Mouse (Mus musculus) adrenal gland, postnatal 36 days (tissue): ENCODE data around the gene Mcur1. TPM values are rescaled to one million over a fixed set of nuclear protein-coding genes. Genes with fewer than 3 reads are reported as not detected.

Experiments used
- DNase-seq, 2 experiments: peaks; one replicate each; pipeline ENCODE4 v3.0.0; 2021; ENCODE audit warnings: mixed read lengths in 1 of 2
- long read RNA-seq, 2 experiments: library from polyadenylated mRNA; stranded (forward); transcript quantifications; one replicate each; pipeline ENCODE4 v2.0.0; 2021; ENCODE audit warnings: borderline sequencing depth in 2 of 2
- total RNA-seq, 2 experiments: library from RNA; stranded (reverse); gene quantifications; 2 replicates each; pipeline ENCODE4 v1.2.3; 2021

Gene Mcur1
- 10 to 100 TPM; 37.6 to 40.5 TPM for total RNA-seq
- long read RNA-seq, experiment 1, full-length matches to known transcripts = 77 of 87 reads
- long read RNA-seq, experiment 1, partial matches to known transcripts = 0 of 87 reads
- long read RNA-seq, experiment 1, other reads (novel, unspliced or antisense) = 10 of 87 reads
- long read RNA-seq, experiment 2, full-length matches to known transcripts = 41 of 50 reads
- long read RNA-seq, experiment 2, partial matches to known transcripts = 0 of 50 reads
- long read RNA-seq, experiment 2, other reads (novel, unspliced or antisense) = 9 of 50 reads

DNA sequence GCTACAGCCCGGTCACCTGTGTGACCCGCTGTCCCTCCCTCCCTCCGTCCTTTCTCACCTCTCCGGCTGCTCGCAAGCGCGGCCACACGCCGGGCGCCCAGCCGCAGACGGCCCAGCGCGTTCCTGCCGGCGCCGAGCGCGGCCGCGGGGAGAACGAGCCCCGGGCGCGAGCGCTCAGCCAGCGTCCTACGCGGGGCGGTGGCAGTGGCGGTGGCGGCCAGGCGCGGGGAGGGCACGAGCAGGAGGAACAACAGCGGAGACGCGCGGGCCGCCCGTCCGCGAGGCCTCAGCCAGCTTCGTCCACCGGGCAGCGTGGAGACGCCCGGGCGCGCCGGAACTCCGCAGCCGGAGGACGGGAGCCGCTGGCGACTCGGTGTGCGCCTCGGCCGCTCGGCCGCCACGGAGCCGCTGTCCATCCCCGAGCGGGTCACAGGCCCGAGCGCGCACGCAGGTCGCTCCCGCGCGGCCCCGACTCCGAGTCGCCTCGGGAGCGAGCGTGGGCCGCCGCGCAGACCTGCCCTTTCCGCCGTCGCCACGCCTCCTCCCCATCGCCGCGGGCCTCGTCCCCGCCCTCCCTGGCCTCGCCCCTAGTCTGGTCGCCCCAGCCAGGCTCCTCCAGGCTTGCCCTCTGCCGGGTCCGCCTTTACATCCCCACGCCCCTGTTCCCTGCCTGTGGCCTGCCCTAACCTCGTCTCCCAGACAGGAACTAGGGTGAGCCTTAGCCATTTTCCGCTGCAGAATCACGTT, at the start of gene Mcur1:
Gene Mcur1, minus strand, starts transcription at position 481 of the 747 bp plus-strand sequence.
- DNase-seq = peak; percentile 98 to 99

DNA sequence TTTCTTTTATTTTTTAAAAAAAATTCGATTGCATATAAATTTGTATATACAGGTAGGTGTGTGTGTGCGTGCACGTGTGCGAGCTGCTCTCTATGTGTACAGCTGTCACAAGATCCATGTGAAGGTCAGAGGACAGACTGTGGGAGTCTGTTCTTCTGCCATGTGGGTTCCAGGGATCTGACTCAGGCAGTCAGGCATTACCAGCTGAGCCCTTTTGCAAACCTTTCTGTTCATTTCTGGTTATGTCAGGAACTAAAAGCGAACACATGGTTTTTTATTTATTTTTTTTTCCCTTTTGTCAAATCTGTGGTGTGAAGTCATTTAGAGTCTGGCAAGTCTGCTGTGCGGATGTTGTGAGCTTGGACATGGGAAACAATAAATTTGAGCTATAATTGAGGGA, 48.9 kb upstream of the Mcur1 start:
- DNase-seq = no peak

DNA sequence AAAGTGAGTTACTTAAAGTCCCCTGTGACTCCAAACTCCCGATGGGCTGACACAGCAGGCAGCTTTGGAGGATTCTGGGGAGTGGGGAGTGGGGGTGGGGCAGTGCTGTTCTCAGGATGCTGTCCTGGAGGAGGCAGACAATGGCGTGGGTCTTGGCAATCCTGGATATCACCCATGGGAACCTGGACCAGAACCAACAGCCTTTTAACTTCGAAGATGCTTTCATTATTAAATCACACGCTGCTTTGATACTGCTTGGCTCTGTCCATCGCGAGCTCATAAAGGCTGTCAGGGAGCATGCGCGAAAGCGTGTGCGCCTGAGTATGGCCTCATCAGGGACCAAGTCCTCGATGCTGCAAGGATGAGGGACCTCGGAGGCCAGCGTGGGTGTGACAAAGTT, 43.1 kb upstream of the Mcur1 start:
- no peak for DNase-seq

DNA sequence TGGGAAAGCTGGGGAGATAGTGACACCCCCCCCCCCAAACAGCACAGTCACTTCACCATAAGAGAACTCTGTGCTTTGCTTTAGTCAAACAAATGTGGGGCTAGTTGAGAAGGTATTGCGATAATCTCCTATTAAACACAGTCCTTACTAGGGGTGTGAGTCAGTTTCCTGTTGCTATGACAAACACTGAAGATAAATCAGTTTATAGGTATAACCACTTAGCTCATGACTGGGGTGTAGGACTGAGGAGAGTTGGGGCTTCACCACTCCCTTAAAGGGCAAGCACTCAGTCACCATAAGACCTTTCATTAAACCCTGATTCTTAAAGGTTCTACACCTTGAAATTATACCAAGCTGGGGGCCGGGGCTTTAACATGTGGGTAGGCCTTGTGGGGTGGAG, 42.4 kb upstream of the Mcur1 start:
- no peak for DNase-seq

DNA sequence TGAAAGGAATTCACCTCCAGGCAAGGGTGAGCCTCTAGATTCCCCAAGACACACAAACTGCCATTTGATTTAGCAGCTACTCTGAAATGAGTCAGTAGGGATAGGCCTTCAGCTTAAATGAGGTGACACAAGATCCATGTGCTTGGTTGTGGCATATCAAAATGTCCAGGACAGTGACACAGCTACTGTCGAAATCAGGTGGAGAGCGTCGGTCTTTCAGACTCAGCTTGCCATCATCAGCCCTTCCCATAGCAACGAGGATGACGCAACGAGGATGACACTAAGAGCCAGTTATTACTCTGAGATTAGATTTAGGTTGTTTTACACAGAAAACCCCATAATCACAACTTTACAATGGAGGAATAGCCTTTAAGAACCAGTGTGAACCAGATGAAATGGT, 41.0 kb upstream of the Mcur1 start:
- no peak for DNase-seq

DNA sequence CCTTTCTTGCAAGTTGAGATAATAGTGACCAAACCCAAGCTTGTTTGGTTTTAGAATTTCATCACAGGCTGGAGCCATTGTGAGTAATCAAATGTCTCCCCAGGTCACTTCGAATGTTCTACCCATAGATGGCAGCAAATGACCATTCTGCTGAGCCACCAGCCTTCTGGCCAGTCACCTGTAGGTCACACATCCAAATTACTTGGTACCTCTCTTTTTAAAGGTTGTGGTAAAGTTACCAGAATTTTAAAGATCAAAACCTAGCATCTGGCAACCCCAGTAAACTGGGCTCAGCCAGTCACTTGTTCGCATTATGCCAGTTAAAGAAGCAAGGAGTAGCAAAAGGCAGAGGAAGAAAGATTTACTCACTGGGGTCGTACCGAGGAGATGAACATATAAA, 35.9 kb upstream of the Mcur1 start:
- DNase-seq = peak; percentile 51 to 73

DNA sequence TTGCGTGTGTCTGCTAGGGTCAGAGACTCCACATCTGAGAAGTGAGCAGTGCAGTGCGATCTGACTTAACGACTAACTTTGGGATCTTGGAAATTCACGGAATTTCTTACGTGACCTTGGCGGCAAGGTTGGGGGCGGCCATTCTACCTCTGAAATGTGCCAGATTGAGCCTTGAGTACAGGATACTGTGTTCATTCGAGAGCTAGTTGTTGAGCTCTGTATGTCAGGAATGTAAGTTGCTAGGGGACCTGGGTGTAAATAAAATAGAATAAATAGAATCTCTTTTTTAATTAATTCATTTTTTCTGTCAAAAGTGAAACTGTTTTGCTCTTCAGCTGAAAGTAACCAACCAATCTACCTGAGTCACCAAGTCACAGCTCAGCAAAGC, 32.7 kb upstream of the Mcur1 start:
- no peak for DNase-seq

DNA sequence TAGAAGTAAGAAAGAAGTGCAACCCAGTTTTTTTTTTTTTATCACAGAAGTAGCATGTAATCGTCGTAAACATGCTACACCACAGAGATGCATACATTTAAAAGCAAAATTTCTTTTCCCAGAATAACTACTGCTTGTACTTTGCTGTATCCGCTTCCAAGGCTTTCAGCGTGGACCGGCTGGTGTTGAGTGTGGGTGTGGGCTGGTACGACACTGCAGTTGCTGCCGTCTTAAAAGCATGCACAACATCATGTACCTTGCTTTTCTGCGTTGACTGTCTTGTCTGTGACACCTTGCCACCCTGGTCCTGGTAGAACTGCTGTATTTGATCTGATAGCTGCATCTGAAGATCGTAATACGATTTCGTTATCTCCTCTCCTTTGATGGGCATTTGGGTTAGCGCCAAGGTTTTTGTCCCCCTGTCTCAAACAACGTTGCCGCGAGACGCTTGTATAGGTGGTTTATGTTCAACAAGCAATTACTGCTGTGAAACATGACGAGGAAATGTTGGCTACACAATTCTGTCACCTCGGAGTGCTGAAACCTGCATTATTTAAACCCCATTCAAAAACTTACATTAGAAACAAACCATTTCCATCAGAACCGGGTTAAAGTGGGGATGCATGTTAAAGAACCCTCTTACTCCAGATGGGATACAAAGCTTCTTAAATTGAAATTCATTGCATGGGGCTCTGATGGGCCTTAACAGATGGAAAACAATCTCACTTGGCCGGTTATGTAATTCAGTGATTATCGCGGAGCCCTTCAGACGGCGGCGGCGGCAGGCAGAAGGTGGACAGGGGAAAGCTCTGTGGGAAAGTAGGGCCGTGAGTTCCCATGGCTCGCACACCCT, 32.1 kb upstream of the Mcur1 start:
- DNase-seq = peak; percentile 23 to 37

DNA sequence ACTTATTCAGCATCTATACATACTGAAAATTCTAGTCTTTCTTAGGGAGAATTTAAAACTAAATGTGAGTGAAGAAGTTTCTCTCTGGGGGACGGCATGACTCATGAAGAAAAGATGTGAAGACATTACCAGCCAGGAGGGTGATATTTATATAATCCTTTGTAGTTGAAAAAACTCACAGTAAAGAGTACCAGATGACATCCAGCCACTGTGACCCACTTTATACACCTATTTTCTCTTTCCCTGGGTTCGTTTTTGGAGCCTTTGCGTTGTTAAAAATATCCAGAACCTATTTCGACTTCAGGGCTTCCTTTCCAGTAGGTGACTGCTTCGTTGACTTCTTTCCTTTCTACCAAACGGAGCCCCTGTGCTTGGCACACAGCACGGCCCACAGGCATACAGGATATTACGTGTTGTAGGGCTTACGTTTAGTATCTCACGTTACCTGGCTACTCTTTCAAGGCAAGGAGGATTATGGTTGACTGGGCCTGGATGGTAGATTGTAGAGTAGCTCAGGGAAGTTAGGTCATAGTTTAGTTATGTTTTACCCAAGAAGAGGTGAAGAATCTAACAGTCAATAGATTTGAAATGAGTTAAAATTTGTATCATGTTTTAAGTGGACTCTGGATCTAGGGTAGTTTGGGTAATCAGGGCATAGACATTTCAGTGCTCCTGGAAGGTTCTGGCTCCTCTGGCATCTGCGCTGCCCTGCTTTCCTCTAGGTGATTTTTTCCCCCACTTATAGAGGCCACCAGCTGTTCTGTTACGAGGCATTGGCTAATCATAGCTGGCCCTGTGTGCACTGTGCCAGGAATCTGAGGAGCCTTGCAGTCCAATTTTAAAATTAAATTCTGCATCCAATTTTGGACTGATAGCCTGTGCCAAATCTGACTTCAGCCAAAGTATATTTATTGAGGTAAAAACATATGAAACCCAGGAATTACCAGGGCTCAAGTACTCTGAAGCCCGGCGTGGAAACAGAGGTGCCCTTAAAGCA, 28.2 kb upstream of the Mcur1 start:
- no peak for DNase-seq

DNA sequence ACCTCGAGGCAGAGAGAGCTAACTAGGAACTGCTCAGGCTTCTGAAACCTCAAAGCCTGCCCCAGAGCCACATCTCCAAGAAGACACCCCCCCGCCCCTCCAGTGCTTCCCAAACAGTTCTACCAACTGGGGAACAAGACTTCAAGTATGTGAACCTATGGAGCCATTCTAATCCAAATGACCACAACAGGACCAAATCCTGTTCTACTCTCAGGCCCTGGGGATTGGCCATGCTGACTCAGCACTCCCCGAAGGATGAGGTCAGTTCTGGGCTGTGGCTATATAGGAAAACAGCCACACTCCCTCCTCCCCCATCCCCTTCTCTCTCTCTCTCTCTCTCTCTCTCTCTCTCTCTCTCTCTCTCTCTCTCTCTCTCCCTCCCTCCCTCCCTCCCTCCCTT, 27.0 kb upstream of the Mcur1 start:
- no peak for DNase-seq

DNA sequence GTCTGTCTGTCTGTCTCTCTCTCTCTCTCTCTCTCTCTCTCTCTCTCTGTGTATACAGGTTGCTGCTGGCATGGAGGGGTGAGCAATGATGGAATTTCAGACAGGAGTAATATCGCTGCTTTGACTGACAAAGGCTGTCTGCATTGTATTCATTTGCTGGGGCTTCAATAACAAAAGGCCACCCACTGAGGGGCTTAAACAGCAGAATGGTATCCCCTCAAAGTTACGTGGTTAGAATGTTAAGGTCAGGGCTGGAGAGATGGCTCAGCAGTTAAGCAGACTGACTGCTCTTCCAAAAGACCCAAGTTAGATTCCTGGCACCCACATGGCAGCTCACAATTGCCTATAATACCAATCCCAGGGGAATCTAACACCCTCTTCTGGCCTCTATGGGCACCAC, 25.3 kb upstream of the Mcur1 start:
- no peak for DNase-seq

DNA sequence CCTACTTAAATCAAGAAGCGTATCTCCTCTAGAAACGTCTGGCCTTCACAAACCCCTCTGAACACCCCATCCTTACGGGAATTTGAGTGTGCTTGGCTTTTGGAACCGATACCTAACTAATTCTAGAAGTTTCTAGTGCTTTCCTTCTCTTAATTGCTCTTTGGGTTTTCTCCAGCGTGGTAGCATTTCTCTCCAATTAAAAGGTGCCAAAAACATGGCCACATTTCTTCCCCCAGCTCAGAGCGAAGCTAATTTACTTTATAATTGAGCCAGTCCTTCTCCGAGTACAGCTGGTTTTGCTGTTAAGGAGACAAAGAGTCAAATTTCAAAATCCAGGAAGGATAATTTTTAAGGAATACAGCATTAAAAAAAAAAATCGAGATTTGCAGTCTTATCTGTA, 23.5 kb upstream of the Mcur1 start:
- no peak for DNase-seq

DNA sequence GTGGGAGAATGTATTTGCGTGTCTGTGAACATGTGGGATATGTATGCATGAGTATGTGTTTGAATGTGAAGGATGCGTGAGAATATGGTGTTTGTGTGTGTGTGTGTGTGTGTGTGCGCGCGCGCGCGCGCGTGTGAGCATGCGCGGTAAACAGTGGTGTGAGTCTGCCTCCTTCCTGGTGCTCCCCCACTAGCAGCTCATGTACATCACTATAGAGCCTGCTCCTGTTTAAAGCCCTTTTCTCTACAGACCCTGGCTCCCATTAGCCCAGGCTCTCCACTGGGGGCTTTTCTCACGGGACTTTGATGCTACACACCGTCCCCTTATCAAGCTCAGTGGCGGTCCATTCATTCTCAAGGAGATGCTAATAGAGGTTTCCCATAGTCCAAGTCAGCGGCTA, 23.0 kb upstream of the Mcur1 start:
- DNase-seq = no peak

DNA sequence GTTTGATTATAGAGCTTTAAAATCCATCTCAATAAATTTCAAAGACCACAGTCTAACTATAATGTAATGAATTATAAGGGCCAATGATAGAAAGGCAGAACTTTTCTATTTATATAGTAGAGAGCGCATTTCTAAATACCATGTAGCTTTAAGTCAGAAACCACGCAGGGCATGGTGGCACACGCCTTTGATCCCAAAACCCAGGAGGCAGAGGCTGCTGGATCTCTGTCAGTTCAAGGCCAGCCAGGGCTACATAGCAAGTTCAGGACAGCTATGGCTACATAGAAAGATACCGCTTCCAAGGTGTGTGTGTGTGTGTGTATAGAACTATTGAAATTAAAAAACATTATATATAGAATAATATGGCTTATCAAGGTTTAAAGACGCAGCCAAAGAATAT, 20.7 kb upstream of the Mcur1 start:
- DNase-seq = no peak

DNA sequence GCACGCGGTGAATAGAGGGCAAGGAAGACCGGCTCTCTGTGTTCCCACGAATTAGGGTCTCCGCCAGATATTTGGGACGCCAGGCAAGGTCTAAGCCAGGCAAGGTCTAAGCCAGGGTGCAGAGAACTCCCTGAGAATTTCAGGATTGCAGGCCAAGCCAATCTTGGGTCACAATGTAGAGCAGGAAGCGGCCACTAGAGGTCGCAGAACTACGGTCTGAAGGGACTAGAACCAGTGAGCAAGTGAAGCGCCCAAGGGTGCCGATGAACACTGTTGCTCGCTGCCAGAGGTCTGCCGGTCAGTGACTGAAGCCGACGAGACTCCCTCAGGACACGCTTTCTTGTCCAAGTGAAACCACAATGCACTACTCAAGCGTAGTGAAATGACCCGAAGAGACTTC, 19.7 kb upstream of the Mcur1 start:
- DNase-seq = peak; percentile 59 to 71

DNA sequence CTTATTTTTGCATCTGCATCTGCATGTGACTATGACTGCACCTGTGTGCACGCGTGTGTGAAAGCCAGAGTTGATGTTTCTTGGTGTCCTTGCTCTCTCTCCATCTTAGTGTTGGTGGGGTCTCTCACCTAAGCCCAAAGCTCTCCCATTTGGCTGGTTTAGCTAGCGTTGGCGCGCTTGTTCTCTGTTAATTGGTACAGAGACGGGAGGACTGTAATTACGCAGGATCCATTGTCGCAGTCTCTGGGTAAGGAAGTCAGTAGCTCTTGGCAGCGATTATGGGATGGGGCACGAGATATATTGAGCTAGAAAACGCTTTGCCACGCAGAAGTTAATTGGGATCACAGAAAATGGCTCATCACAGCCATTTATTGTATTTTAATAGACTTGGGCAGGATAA, 17.8 kb upstream of the Mcur1 start:
- no peak for DNase-seq

DNA sequence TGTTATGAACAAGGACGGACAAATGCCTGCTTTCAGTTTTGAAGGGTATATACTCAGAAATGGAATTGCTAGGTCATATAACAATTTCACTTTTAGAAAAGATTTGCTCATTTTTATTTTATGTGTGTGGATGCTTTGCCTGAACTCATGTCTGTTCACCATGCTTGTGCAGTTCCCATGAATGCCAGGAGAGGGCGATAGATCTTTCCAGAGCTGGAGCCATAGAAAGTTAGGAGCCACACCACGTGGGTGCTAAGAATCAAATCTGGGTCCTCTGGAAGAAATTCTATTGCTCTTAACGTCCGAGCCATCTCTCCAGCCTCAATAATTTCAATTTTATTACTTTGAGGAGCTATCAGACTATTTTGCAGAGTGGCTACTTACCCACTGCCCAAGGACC, 17.3 kb upstream of the Mcur1 start:
- DNase-seq = peak in 1 of 2 experiments; percentile 28

DNA sequence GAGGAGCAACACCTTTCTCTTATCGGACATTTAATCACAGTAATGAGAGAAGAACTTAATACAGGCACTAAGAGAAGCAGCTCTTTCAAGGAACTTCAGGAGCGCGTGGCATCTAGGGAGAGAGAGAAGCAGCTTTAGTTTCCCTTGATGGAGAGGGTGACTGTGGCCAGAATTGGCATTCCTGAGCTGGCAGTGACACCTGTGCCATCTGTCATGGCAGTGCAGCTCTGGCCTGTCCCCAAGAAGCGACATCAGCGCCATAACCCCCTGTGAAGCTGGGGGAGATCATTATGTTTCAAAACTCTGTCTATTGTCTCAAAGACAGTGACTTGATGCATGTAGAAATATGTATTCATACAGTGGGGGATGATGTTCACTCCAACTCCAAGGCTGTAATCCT, 15.4 kb upstream of the Mcur1 start:
- no peak for DNase-seq

DNA sequence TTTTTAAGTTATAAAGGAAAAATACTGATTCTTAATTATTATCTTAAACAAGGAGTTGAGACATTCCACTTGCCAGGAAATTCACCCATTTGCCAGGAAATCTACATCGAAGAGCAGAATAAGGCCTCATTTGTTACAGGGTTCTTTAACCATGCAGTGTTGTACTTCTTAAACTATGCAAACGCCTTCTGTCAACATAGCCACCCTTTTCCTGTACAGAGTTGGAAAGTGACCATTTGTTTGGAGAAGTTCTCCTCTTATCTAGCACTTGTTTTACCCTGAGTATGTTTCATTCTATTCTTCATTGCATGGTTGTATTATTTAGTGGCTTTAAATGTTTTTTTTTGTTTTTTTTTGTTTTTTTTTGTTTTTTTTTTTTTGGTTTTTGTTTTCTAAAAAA, 14.0 kb upstream of the Mcur1 start:
- DNase-seq = no peak

DNA sequence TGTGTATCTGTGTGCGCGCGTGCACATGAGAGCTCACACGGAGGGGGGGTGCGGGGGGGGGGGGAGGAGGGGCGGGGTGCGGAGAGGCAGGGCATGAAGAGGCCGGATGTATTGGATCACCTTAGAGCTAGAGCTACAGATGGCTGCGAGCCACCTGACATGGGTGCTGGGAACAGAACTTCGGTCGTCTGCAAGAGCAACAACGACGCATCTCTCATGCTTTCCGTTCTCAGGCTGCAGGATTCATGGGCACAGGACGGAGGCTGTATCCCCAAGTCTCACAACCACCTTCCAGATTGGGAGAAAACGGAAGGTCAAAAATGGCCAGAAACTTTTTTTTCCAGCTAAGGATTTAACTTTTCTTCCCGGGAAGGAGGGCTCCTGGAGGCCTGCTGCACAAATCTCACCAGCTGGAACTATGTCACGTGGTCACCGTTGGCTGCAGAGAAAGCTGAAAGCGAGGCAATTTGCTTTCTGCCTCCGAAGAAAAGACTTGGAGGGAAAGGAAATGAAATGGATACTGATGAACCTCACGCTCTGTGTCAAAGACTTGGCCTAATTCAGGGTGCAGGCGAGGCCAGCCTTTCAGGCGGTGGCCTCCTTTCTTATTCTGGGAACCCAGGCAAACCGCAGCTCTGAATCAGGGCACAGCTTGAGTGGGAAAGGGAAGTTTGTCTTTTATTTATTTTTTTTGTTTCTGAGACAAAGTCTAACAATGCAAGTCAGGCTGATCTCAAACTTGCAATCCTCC, 7.3 kb upstream of the Mcur1 start:
- DNase-seq = no peak

DNA sequence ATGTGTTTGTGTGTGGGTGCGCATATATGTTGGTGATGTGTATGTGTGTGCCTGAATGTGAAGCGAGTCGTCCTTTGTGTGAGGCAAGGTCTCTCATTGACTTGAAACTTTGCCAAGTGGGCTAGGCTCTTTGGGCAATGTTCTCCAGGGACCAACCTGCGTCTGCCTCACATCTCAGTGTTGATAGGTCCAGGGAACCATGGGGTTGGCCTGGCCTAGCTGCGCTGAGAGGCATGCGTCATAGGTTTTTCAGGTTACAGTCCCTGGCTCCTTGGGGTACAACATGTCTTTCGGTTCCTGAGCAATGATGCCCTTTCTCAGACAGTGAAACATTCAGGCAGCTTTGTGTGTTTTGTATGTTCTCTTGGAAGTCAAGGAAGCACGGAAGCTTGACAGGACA, 6.2 kb upstream of the Mcur1 start:
- no peak for DNase-seq
